32 mouse cellular contexts compared by ENCODE assay signal in genomic region chr4:89305691-89306090, GRCm38 (mm10). TPM values are rescaled to one million over a fixed set of nuclear protein-coding genes. Genes with fewer than 3 reads are reported as not detected.
"Had no signal": no experiment of that assay in that cellular context is flagged by ENCODE, and none has a peak within 500 bp of the region (broad histone marks: within the 10 kb centered on the region; RNA-seq: fewer than 3 reads in every experiment).

No protein-coding gene starts in this region.

- H3K4me3 ChIP-seq: gastrocnemius, adult 2 months; heart, embryonic 10.5 days; heart, embryonic 12.5 days; hindbrain, embryonic 12.5 days; hindbrain, embryonic 15.5 days; intestine, embryonic 15.5 days; layer of hippocampus, adult 2 months; left cerebral cortex, adult 2 months; limb, embryonic 10.5 days; limb, embryonic 12.5 days; liver, embryonic 13.5 days had no signal

- H3K9ac ChIP-seq: heart, embryonic 12.5 days; hindbrain, embryonic 12.5 days; hindbrain, embryonic 15.5 days; intestine, embryonic 15.5 days; limb, embryonic 12.5 days; liver, embryonic 13.5 days had no signal

- DNase-seq: gastrocnemius, adult 2 months; gastrocnemius, postnatal 10 days; gastrocnemius, postnatal 25 days; heart, adult 18-20 months; heart, postnatal 10 days; heart, postnatal 4 days; kidney, adult 18-20 months; kidney, adult 8-10 months; kidney, postnatal 10 days; kidney, postnatal 25 days; kidney, postnatal 4 days; liver; liver, embryonic 13.5 days had no signal

- H3K4me2 ChIP-seq: heart, embryonic 12.5 days; hindbrain, embryonic 12.5 days; hindbrain, embryonic 15.5 days; intestine, embryonic 15.5 days; limb, embryonic 12.5 days; liver, embryonic 11.5 days; liver, embryonic 13.5 days had no signal

- H3K36me3 ChIP-seq: heart, embryonic 10.5 days; heart, embryonic 12.5 days; hindbrain, embryonic 12.5 days; hindbrain, embryonic 15.5 days; intestine, embryonic 15.5 days; limb, embryonic 10.5 days; limb, embryonic 12.5 days; liver, embryonic 13.5 days had no signal

- ATAC-seq: inflammation-experienced regulatory T-cells, adult 6 months; intestine, embryonic 15.5 days; intestine, postnatal 0 days had no signal

- H3K27ac ChIP-seq: gastrocnemius, adult 2 months; heart, embryonic 10.5 days; hindbrain, embryonic 12.5 days; hindbrain, embryonic 15.5 days; intestine, embryonic 15.5 days; layer of hippocampus, adult 2 months; left cerebral cortex, adult 2 months; limb, embryonic 10.5 days; limb, embryonic 12.5 days; liver, embryonic 13.5 days had no signal

- H3K9me3 ChIP-seq: heart, embryonic 10.5 days; heart, embryonic 12.5 days; hindbrain, embryonic 12.5 days; hindbrain, embryonic 15.5 days; intestine, embryonic 15.5 days; limb, embryonic 10.5 days; limb, embryonic 12.5 days; liver, embryonic 13.5 days had no signal

RNA-seq across cellular contexts. Expression of gene Cdkn2b, which starts 5.1 kb away (rescaled TPM):
- total RNA-seq: granulocyte monocyte progenitor cell, adult 5-6 weeks had no signal

RNA-seq across cellular contexts. Expression of gene Cdkn2a, which starts 11.2 kb away (rescaled TPM):
- total RNA-seq: gastrocnemius, adult 2 months; gastrocnemius, postnatal 25 days; gastrocnemius, postnatal 4 days; granulocyte monocyte progenitor cell, adult 5-6 weeks; heart, postnatal 25 days; layer of hippocampus, adult 2 months; left cerebral cortex, adult 2 months had no signal
- polyA plus RNA-seq: heart, embryonic 10.5 days; heart, embryonic 12.5 days; heart, embryonic 14.5 days; heart, embryonic 16.5 days; hindbrain, embryonic 12.5 days; hindbrain, embryonic 15.5 days; intestine, embryonic 15.5 days; intestine, postnatal 0 days; kidney, embryonic 14.5 days; kidney, embryonic 16.5 days; limb, embryonic 10.5 days; limb, embryonic 12.5 days; liver, embryonic 11.5 days; liver, embryonic 13.5 days had no signal
